Mouse (Mus musculus) MEL (cell line): Measurements from ENCODE around the gene Ddx58. TPM values are rescaled to one million over a fixed set of nuclear protein-coding genes. Genes with fewer than 3 reads are reported as not detected.

Experiments
- DNase-seq: peaks from one replicate; pipeline ENCODE4 v3.0.0; 2011; ENCODE audit warnings: low read depth, low spot score
- H3K27ac ChIP-seq: 2 replicates; pipeline ENCODE4 v1.5.1; 2012; ENCODE audit warnings: low read depth, mild to moderate bottlenecking, control low read depth, low read length, moderate library complexity; ENCODE audit not compliant: control insufficient read depth
- H3K27me3 ChIP-seq, 2 experiments: fragments of 150-350 bp in 1 of 2; sonication (generic) in 1 of 2; 2 replicates each; pipeline ENCODE4 v1.6.1; 2012; ENCODE audit warnings: low read length in 2 of 2, mild to moderate bottlenecking in 2 of 2, improper control_type of control experiment in 1 of 2, moderate library complexity in 1 of 2; ENCODE audit not compliant: insufficient read depth in 2 of 2, control insufficient read depth in 1 of 2
- H3K36me3 ChIP-seq, 2 experiments: 2 replicates each; pipeline ENCODE4 v1.6.1; 2012 to 2014; ENCODE audit warnings: low read length in 2 of 2, improper control_type of control experiment in 1 of 2, inconsistent platforms in 1 of 2, mild to moderate bottlenecking in 1 of 2; ENCODE audit not compliant: insufficient read depth in 2 of 2, control insufficient read depth in 1 of 2
- H3K4me1 ChIP-seq, 2 experiments: fragments of 150-350 bp in 1 of 2; sonication (generic) in 1 of 2; 2 replicates each; pipeline ENCODE4 v1.6.1; 2012; ENCODE audit warnings: low read length in 2 of 2, improper control_type of control experiment in 1 of 2, mild to moderate bottlenecking in 1 of 2; ENCODE audit not compliant: insufficient read depth in 2 of 2, control insufficient read depth in 1 of 2
- H3K4me3 ChIP-seq, 2 experiments: fragments of 150-350 bp in 1 of 2; sonication (generic) in 1 of 2; 2 replicates each; pipeline ENCODE4 v1.5.1; 2012; ENCODE audit warnings: low read depth in 2 of 2, low read length in 2 of 2, mild to moderate bottlenecking in 2 of 2, moderate library complexity in 2 of 2, control low read depth in 1 of 2, improper control_type of control experiment in 1 of 2; ENCODE audit not compliant: control insufficient read depth in 1 of 2, insufficient read depth in 1 of 2
- H3K79me2 ChIP-seq: 2 replicates; pipeline ENCODE4 v1.6.1; 2012; ENCODE audit warnings: mild to moderate bottlenecking, low read length, moderate library complexity; ENCODE audit not compliant: control insufficient read depth, poor library complexity, insufficient read depth
- H3K9ac ChIP-seq: 2 replicates; pipeline ENCODE4 v1.6.1; 2012; ENCODE audit warnings: low read depth, mild to moderate bottlenecking, control low read depth, low read length, moderate library complexity; ENCODE audit not compliant: control insufficient read depth, poor library complexity, severe bottlenecking
- H3K9me3 ChIP-seq: fragments of 150-350 bp; sonication (generic); replicated peaks from 2 replicates; pipeline ENCODE4 v1.6.1; 2012; ENCODE audit warnings: mild to moderate bottlenecking, low read length, improper control_type of control experiment, moderate library complexity; ENCODE audit not compliant: insufficient read depth
- BHLHE40 ChIP-seq: IDR thresholded peaks from 2 replicates; pipeline ENCODE4 v1.6.1; 2012; ENCODE audit warnings: low read depth, mild to moderate bottlenecking, inconsistent platforms, low read length, improper control_type of control experiment, borderline replicate concordance
- CHD2 ChIP-seq: IDR thresholded peaks from 2 replicates; pipeline ENCODE4 v1.6.1; 2011; ENCODE audit warnings: low read length, improper control_type of control experiment
- ETS1 ChIP-seq: IDR thresholded peaks from 2 replicates; pipeline ENCODE4 v1.6.1; 2012; ENCODE audit warnings: low read depth, mild to moderate bottlenecking, inconsistent platforms, low read length, improper control_type of control experiment, moderate library complexity
- KAT2A ChIP-seq: conservative IDR thresholded peaks from 2 replicates; pipeline ENCODE4 v1.6.1; 2012; ENCODE audit warnings: low read depth, low read length, improper control_type of control experiment, inconsistent platforms
- polyA plus RNA-seq, 2 experiments: library from polyadenylated mRNA; stranded (reverse) in 1 of 2; unstranded in 1 of 2; fragments of >175 nt in 1 of 2; fragments of >200 nt in 1 of 2; gene quantifications; 2 replicates each; pipeline versions ENCODE4 v1.2.1 to v1.2.4; 2012; ENCODE audit warnings: low replicate concordance in 2 of 2, low read depth in 1 of 2; ENCODE audit not compliant: insufficient read length in 2 of 2, insufficient read depth in 1 of 2, missing spikeins in 1 of 2
- total RNA-seq: library from RNA; depleted of rRNA; stranded (reverse); fragments of 300-350 nt; gene quantifications from 2 replicates; pipeline ENCODE4 v1.2.3, GENCODE M21; 2012; rRNA removed

The Ddx58 gene
- total and polyA plus RNA-seq, 3 experiments = 0.58 to 1.0 TPM; not detected in 1

GRCm38 (mm10) chr4:40154751-40155150 is 84.9 kb downstream of the Ddx58 start:
- no peaks in the 10 kb centered on the region; a peak in 1 of 4 replicates for H3K36me3 ChIP-seq
- no peaks in the 10 kb centered on the region for H3K9me3 ChIP-seq
- DNase-seq = no peak
- H3K27me3 ChIP-seq = no peaks in the 10 kb centered on the region
- H3K4me1 ChIP-seq = no peaks in the 10 kb centered on the region
- H3K79me2 ChIP-seq = no peaks in the 10 kb centered on the region
- no peak overlapping the region for H3K27ac ChIP-seq
- H3K9ac ChIP-seq = no peak overlapping the region
- no peak overlapping the region for H3K4me3 ChIP-seq
- TF ChIP-seq CHD2 (no peak), ETS1 (no peak), BHLHE40 (no peak), KAT2A (no peak)

Other genes starting within 250 kb of the Ddx58 start
- 27.8 and 28.7 TPM in 2 replicates for gene Aco1, start 96.7 kb downstream of the Ddx58 start, total RNA-seq
- gene Aco1, start 96.7 kb downstream of the Ddx58 start, polyA plus RNA-seq = 10 to 100 TPM in 1 of 2 experiments, not detected in 1; 33.6 TPM
- gene Smim27, start 29.8 kb upstream of the Ddx58 start, total RNA-seq = 5.7 and 7.3 TPM in 2 replicates
- gene Smim27, start 29.8 kb upstream of the Ddx58 start, polyA plus RNA-seq = 10 to 100 TPM in 1 of 2 experiments, not detected in 1; 12.1 TPM
- gene Topors, start 30.0 kb upstream of the Ddx58 start, total RNA-seq = 36.2 and 38.3 TPM in 2 replicates
- gene Topors, start 30.0 kb upstream of the Ddx58 start, polyA plus RNA-seq = 10 to 100 TPM; 32.0 to 62.7 TPM
- gene Ndufb6, start 39.6 kb upstream of the Ddx58 start, total RNA-seq = 225 and 229 TPM in 2 replicates
- gene Ndufb6, start 39.6 kb upstream of the Ddx58 start, polyA plus RNA-seq = 100 to 1,000 TPM in 1 of 2 experiments, not detected in 1; 146 TPM
- not detected in 2 replicates for gene Tmem215, start 232.4 kb upstream of the Ddx58 start, total RNA-seq
- not detected for gene Tmem215, start 232.4 kb upstream of the Ddx58 start, polyA plus RNA-seq